Mouse (Mus musculus): ENCODE data around the gene Rps17.

GRCm38 (mm10) chr7:81356360-81356759, 11.3 kb upstream of the Rps17 start:
- TF ChIP-seq EP300 (IDR thresholded peaks at IDR 0.05; ENCODE audit: low read depth) (no peak), CTCF (IDR thresholded peaks at IDR 0.05; ENCODE audit: low read depth) (no peak)
